Mouse (Mus musculus) midbrain, postnatal 0 days (tissue): ENCODE measurements around the gene Atp12a. TPM values are rescaled to one million over a fixed set of nuclear protein-coding genes. Genes with fewer than 3 reads are reported as not detected.

ENCODE experiments used
- ATAC-seq: fragments of 200-750 bp; cut with Nextera tagmentation; 2 replicates; pipeline ENCODE4 v1.8.0; 2017; ENCODE audit warnings: moderate number of reproducible peaks, mild to moderate bottlenecking, moderate TSS enrichment, moderate library complexity; ENCODE audit not compliant: low FRiP score
- DNase-seq: peaks from one replicate; pipeline ENCODE4 v3.0.0-alpha.2; 2015; ENCODE audit warnings: low spot score
- H3K27ac ChIP-seq: fragments of 300-500 bp; sonication (generic); 2 replicates; pipeline ENCODE4 v1.5.1; 2014; ENCODE audit warnings: low read depth, mild to moderate bottlenecking, low read length, mixed read lengths
- H3K27me3 ChIP-seq: fragments of 300-500 bp; sonication (generic); 2 replicates; pipeline ENCODE4 v1.6.1; 2014; ENCODE audit warnings: low read length, control low read depth, mixed read lengths; ENCODE audit not compliant: insufficient read depth
- H3K36me3 ChIP-seq: fragments of 300-500 bp; sonication (generic); 2 replicates; pipeline ENCODE4 v1.6.1; 2014; ENCODE audit warnings: low read length, control low read depth, mixed read lengths; ENCODE audit not compliant: insufficient read depth
- H3K4me1 ChIP-seq: fragments of 300-500 bp; sonication (generic); 2 replicates; pipeline ENCODE4 v1.6.1; 2014; ENCODE audit warnings: mild to moderate bottlenecking, control low read depth, antibody characterized with exemption, low read length, mixed read lengths; ENCODE audit not compliant: insufficient read depth
- H3K4me2 ChIP-seq: fragments of 300-500 bp; sonication (generic); 2 replicates; pipeline ENCODE4 v1.6.1; 2014; ENCODE audit warnings: low read depth, mild to moderate bottlenecking, low read length, mixed read lengths; ENCODE audit not compliant: poor library complexity, severe bottlenecking
- H3K4me3 ChIP-seq: fragments of 300-500 bp; sonication (generic); 2 replicates; pipeline ENCODE4 v1.5.1; 2014; ENCODE audit warnings: low read depth, mild to moderate bottlenecking, low read length, moderate library complexity
- H3K9ac ChIP-seq: fragments of 300-500 bp; sonication (generic); replicated peaks from 2 replicates; pipeline ENCODE4 v1.6.1; 2014; ENCODE audit warnings: mild to moderate bottlenecking, low read length, moderate library complexity, mixed read lengths; ENCODE audit not compliant: poor library complexity, severe bottlenecking
- H3K9me3 ChIP-seq: fragments of 300-500 bp; sonication (generic); 2 replicates; pipeline ENCODE4 v1.6.1; 2016; ENCODE audit warnings: low read length, control low read depth
- CTCF ChIP-seq: IDR thresholded peaks from 2 replicates; pipeline ENCODE4 v1.5.1; 2016; ENCODE audit warnings: antibody characterized with exemption, mild to moderate bottlenecking
- WGBS: fragments of 180-500 bp; shearing (Covaris S2); extraction: QIAGEN DNeasy Blood & Tissue Kit; methylation state at CpG from one replicate; pipeline ENCODE4 v1.1.7; 2014; 5-methylcytosine and 5-hydroxymethylcytosine counted together
- polyA plus RNA-seq: library from polyadenylated mRNA; unstranded; fragments of >200 nt; fragmentation: Nextera tagmentation; extraction: Ambion mirVana; gene quantifications from 2 replicates; pipeline ENCODE4 v1.2.1, GENCODE M21; 2015
- total RNA-seq: library from RNA; depleted of rRNA; stranded (reverse); fragments of >200 nt; gene quantifications from 2 replicates; pipeline ENCODE4 v1.2.3, GENCODE M21; 2014

Atp12a gene
- total and polyA plus RNA-seq, 2 experiments from 2014 or later: 0.22 to 0.38 TPM

GRCm38 (mm10) chr14:56359131-56359530 lies 5.7 kb upstream of the Atp12a start:
- peaks cover 12% of the 10 kb centered on the region for H3K27me3 ChIP-seq
- H3K4me2 ChIP-seq: no peak overlapping the region
- no peak overlapping the region for H3K9ac ChIP-seq
- no peaks in the 10 kb centered on the region for H3K4me1 ChIP-seq
- DNase-seq: no peak
- ATAC-seq: no peak
- WGBS: 78% methylated on average over 6 of the region's 6 CpGs
- no peaks in the 10 kb centered on the region for H3K36me3 ChIP-seq
- H3K27ac ChIP-seq: no peak overlapping the region
- TF ChIP-seq CTCF: no peak
- no peak overlapping the region for H3K4me3 ChIP-seq
- no peaks in the 10 kb centered on the region for H3K9me3 ChIP-seq

DNA sequence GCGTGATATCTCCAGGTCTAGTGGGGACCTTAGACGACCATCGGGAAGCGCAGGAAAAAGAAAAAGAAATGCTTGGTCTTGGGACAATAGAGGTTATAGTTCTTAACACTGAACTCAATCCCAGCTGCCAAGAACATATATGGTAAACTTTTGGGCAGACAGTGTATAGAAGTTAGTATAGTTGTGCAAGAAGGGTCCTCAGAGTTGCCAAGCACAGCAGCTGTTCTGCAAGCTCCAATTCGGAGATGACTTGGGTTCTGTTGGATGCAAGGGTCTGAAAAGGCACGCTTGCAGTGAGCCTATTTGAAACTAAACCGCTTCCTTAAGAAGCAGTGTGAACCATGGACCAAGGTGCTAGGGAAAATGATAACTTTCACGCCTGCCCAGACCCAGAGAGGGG lies 424 bp downstream of the Atp12a start:
- Histone ChIP-seq H3K9ac (peak overlapping the region; percentile 62), H3K27ac (no peak overlapping the region), H3K9me3 (no peaks in the 10 kb centered on the region), H3K4me1 (no peaks in the 10 kb centered on the region), H3K4me3 (peak overlapping the region; percentile 57), H3K27me3 (peaks cover 37% of the 10 kb centered on the region), H3K4me2 (peak overlapping the region; percentile 97), H3K36me3 (no peaks in the 10 kb centered on the region)
- no peak; the same call in 1 of the 2 replicates for ATAC-seq
- WGBS: 34% methylated on average over 8 of the region's 8 CpGs
- no peak for DNase-seq
- no peak for TF ChIP-seq CTCF

GRCm38 (mm10) chr14:56366712-56367111 lies 1.8 kb downstream of the Atp12a start:
- H3K9ac ChIP-seq: no peak overlapping the region
- DNase-seq: no peak
- no peak overlapping the region for H3K4me3 ChIP-seq
- no peak overlapping the region for H3K4me2 ChIP-seq
- WGBS: 38% methylated on average over 15 of the region's 15 CpGs
- H3K27ac ChIP-seq: no peak overlapping the region
- H3K4me1 ChIP-seq: no peaks in the 10 kb centered on the region
- no peaks in the 10 kb centered on the region for H3K36me3 ChIP-seq
- H3K9me3 ChIP-seq: no peaks in the 10 kb centered on the region
- no peak for TF ChIP-seq CTCF
- H3K27me3 ChIP-seq: peaks cover 37% of the 10 kb centered on the region
- no peak for ATAC-seq

DNA sequence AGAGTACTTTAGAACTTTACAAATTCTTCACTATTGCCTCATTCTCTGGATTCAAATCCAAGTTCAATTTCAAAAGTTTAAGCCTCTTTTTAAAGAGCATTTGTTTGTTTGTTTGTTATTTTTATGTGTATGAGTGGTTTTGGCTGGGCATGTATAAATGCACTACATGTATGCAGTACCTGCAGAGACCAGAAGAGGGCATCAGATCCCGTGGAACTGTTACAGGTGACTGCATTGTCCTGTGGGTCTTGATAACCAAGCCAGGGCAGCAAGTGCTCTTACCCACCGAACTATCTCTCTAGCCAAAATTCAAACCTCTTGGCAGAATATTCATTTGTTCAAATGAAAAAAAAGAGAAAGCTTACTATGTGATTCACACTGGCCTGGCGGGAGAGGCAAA lies 4.0 kb downstream of the Atp12a start:
- DNase-seq: peak; percentile 27
- WGBS: 57% methylated on average over 3 of the region's 3 CpGs
- H3K4me2 ChIP-seq: no peak overlapping the region

DNA sequence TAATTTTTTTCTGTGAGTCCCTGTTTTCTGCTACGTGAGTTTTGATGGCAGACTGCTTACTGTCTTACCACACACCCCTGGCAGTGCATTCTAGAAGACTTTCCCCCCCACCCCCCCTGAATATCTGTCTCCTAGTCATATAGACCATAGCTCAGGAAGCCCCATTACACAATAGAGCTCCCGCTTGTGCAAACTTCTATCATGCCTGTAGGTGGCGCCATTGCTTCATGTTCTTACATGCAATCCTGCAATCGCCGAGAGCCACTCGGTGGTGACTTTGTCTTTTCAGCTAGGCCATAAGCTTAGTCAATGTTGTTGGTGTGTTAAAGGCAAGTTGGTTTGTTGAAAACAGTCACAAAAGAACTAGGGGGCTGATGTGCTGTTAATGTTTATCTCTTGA lies 10.9 kb downstream of the Atp12a start:
- Histone ChIP-seq H3K27me3 (no peaks in the 10 kb centered on the region), H3K9ac (no peak overlapping the region), H3K4me2 (no peak overlapping the region), H3K27ac (no peak overlapping the region), H3K4me1 (no peaks in the 10 kb centered on the region), H3K4me3 (no peak overlapping the region), H3K36me3 (no peaks in the 10 kb centered on the region), H3K9me3 (no peaks in the 10 kb centered on the region)
- peak; percentile 94 for DNase-seq
- TF ChIP-seq CTCF: peak; percentile 92
- WGBS: 5% methylated on average over 6 of the region's 6 CpGs
- peak; percentile 66; the same call in 1 of the 2 replicates for ATAC-seq

More for the DNA sequence above, 4.0 kb downstream of the Atp12a start:
- no peak overlapping the region for H3K4me3 ChIP-seq
- no peak for ATAC-seq
- H3K27ac ChIP-seq: no peak overlapping the region
- H3K27me3 ChIP-seq: peaks cover 28% of the 10 kb centered on the region
- H3K36me3 ChIP-seq: no peaks in the 10 kb centered on the region
- TF ChIP-seq CTCF: peak; percentile 72
- H3K9ac ChIP-seq: no peak overlapping the region
- H3K4me1 ChIP-seq: no peaks in the 10 kb centered on the region
- no peaks in the 10 kb centered on the region for H3K9me3 ChIP-seq

DNA sequence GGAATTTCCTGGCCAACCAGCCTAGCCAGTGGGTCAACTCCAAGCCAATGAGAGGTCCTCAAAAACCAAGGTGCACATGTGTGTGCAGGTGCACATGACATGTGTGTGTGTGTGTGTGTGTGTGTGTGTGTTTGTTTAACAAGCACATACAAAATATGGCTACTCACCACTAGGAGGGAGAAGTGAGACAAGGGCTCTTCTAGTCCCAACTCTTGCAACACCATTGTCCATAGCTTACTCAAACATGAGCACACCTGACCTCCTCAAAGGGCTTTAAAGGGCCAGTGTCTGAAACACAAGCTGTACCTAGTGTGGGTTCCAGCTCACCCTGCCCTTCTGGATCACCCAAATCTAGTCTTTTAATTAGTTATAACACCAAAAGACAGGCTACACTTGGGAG lies 12.9 kb downstream of the Atp12a start:
- no peaks in the 10 kb centered on the region for H3K36me3 ChIP-seq
- no peaks in the 10 kb centered on the region for H3K27me3 ChIP-seq
- no peak overlapping the region for H3K4me3 ChIP-seq
- no peak for DNase-seq
- ATAC-seq: no peak
- H3K4me2 ChIP-seq: no peak overlapping the region
- no peaks in the 10 kb centered on the region for H3K4me1 ChIP-seq
- H3K9ac ChIP-seq: no peak overlapping the region
- H3K9me3 ChIP-seq: no peaks in the 10 kb centered on the region
- H3K27ac ChIP-seq: no peak overlapping the region
- no peak; the same call in 1 of the 2 replicates for TF ChIP-seq CTCF
